Mouse (Mus musculus): ENCODE data around the gene Htr1d.

Htr1d gene

GRCm38 (mm10) chr4:136452286-136452685 lies 29.0 kb downstream of the Htr1d start:
- no peak for DNase-seq (ENCODE audit: low spot score in 2 of 2)

- DNase-seq (ENCODE audit: low spot score in 2 of 2): no peak
Observed at GRCm38 (mm10) chr4:136452792-136453191, 29.5 kb downstream of the Htr1d start.

GRCm38 (mm10) chr4:136454850-136455260 lies 31.5 kb downstream of the Htr1d start:
- DNase-seq (ENCODE audit: low spot score in 2 of 2): peak; percentile 79 to 81

- DNase-seq (ENCODE audit: low spot score in 2 of 2): no peak
Observed at GRCm38 (mm10) chr4:136456516-136457218, 33.3 kb downstream of the Htr1d start.

- no peak for DNase-seq (ENCODE audit: low spot score in 2 of 2)
Observed at GRCm38 (mm10) chr4:136458276-136458675, 35.0 kb downstream of the Htr1d start.

GRCm38 (mm10) chr4:136459210-136459609 lies 35.9 kb downstream of the Htr1d start:
- no peak for DNase-seq (ENCODE audit: low spot score in 2 of 2)

- DNase-seq (ENCODE audit: low spot score in 2 of 2): no peak
Observed at GRCm38 (mm10) chr4:136461206-136461605, 37.9 kb downstream of the Htr1d start.

- DNase-seq (ENCODE audit: low spot score in 2 of 2): peak in 1 of 2 experiments; percentile 6
Observed at GRCm38 (mm10) chr4:136461761-136462085, 38.4 kb downstream of the Htr1d start.

- peak; percentile 42 to 44 for DNase-seq (ENCODE audit: low spot score in 2 of 2)
Observed at GRCm38 (mm10) chr4:136462086-136462838, 38.9 kb downstream of the Htr1d start, which contains the start of gene 6030445D17Rik. 6030445D17Rik (plus strand) TSS chr4:136462250.

GRCm38 (mm10) chr4:136462839-136463178 lies 39.5 kb downstream of the Htr1d start:
- peak in 1 of 2 experiments; percentile 9 for DNase-seq (ENCODE audit: low spot score in 2 of 2)

GRCm38 (mm10) chr4:136463436-136463835 lies 40.1 kb downstream of the Htr1d start:
- DNase-seq (ENCODE audit: low spot score in 2 of 2): no peak

GRCm38 (mm10) chr4:136466226-136466625 lies 42.9 kb downstream of the Htr1d start:
- no peak for DNase-seq (ENCODE audit: low spot score in 2 of 2)

GRCm38 (mm10) chr4:136468553-136469327 lies 45.4 kb downstream of the Htr1d start:
- DNase-seq (ENCODE audit: low spot score in 2 of 2): peak; percentile 27 to 34

- peak; percentile 89 to 93 for DNase-seq (ENCODE audit: low spot score in 2 of 2)
Observed at GRCm38 (mm10) chr4:136469371-136469903, 46.1 kb downstream of the Htr1d start, which contains the start of gene Luzp1. Luzp1 (plus strand) TSS chr4:136469761.

- no peak for DNase-seq (ENCODE audit: low spot score in 2 of 2)
Observed at GRCm38 (mm10) chr4:136469941-136470346, 46.6 kb downstream of the Htr1d start.

GRCm38 (mm10) chr4:136470347-136471071 lies 47.2 kb downstream of the Htr1d start:
- DNase-seq (ENCODE audit: low spot score in 2 of 2): peak; percentile 17 to 24

- no peak for DNase-seq (ENCODE audit: low spot score in 2 of 2)
Observed at GRCm38 (mm10) chr4:136476692-136477091, 53.4 kb downstream of the Htr1d start.

- DNase-seq (ENCODE audit: low spot score in 2 of 2): no peak
Observed at GRCm38 (mm10) chr4:136486549-136486948, 63.2 kb downstream of the Htr1d start.
